Mouse (Mus musculus) neural tube, embryonic 15.5 days (tissue): ENCODE measurements around the gene Tas1r1. TPM values are rescaled to one million over a fixed set of nuclear protein-coding genes. Genes with fewer than 3 reads are reported as not detected.

Experiments used
- ATAC-seq: fragments of 200-750 bp; cut with Nextera tagmentation; 2 replicates; pipeline ENCODE4 v1.8.0; 2017; ENCODE audit warnings: mild to moderate bottlenecking, moderate TSS enrichment, moderate library complexity; ENCODE audit not compliant: low FRiP score
- H3K27ac ChIP-seq: fragments of 300-500 bp; sonication (generic); replicated peaks from 2 replicates; pipeline ENCODE4 v1.5.1; 2015; ENCODE audit warnings: mild to moderate bottlenecking, inconsistent platforms
- H3K27me3 ChIP-seq: fragments of 300-500 bp; sonication (generic); replicated peaks from 2 replicates; pipeline ENCODE4 v1.6.1; 2015; ENCODE audit warnings: inconsistent platforms
- H3K36me3 ChIP-seq: fragments of 300-500 bp; sonication (generic); 2 replicates; pipeline ENCODE4 v1.6.1; 2015; ENCODE audit warnings: inconsistent platforms
- H3K4me1 ChIP-seq: fragments of 300-500 bp; sonication (generic); 2 replicates; pipeline ENCODE4 v1.6.1; 2015; ENCODE audit warnings: inconsistent platforms
- H3K4me2 ChIP-seq: fragments of 300-500 bp; sonication (generic); 2 replicates; pipeline ENCODE4 v1.6.1; 2015; ENCODE audit warnings: inconsistent platforms, mild to moderate bottlenecking, moderate library complexity
- H3K4me3 ChIP-seq: fragments of 300-500 bp; sonication (generic); replicated peaks from 2 replicates; pipeline ENCODE4 v1.5.1; 2015; ENCODE audit warnings: mild to moderate bottlenecking, inconsistent platforms
- H3K9ac ChIP-seq: fragments of 300-500 bp; sonication (generic); replicated peaks from 2 replicates; pipeline ENCODE4 v1.6.1; 2015; ENCODE audit warnings: mild to moderate bottlenecking, inconsistent platforms
- H3K9me3 ChIP-seq: fragments of 300-500 bp; sonication (generic); replicated peaks from 2 replicates; pipeline ENCODE4 v1.6.1; 2016; ENCODE audit warnings: inconsistent platforms
- WGBS: fragments of 180-500 bp; shearing (Covaris S2); methylation state at CpG from one replicate; pipeline ENCODE4 v1.1.7; 2015; ENCODE audit warnings: mixed read lengths; 5-methylcytosine and 5-hydroxymethylcytosine counted together
- polyA plus RNA-seq: library from polyadenylated mRNA; unstranded; fragments of >200 nt; fragmentation: Nextera tagmentation; extraction: Ambion mirVana; gene quantifications from 2 replicates; pipeline ENCODE4 v1.2.1, GENCODE M21; 2015

The Tas1r1 gene
- polyA plus RNA-seq, 1 experiment from 2014 or later = 2.2 TPM

DNA sequence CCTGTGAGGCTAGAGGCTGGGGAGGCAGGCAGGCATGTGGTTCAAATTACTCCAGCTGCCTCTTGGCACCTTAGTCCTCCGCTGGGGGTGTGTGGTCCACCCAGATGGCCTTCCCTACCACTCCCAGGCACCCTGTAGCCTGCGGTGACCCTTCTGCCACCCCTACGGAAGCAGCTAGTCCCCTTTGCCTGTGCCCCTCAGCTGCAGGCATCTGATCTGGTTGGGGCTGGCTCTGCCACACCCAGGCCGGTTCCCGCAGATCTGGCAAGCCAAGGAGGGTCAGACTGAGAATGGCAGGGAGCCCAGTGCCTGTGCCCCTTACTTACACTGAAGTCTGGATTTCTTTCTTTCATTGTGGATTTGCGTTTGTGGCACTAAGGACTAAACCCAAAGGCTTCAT lies 35.3 kb upstream of the Tas1r1 start:
- no peak overlapping the region for H3K4me3 ChIP-seq
- no peaks in the 10 kb centered on the region for H3K9me3 ChIP-seq
- no peak for ATAC-seq
- 86% methylated on average over 6 of the region's 6 CpGs for WGBS
- H3K27ac ChIP-seq = no peak overlapping the region
- H3K36me3 ChIP-seq = no peaks in the 10 kb centered on the region
- H3K4me2 ChIP-seq = no peak overlapping the region
- no peak overlapping the region for H3K9ac ChIP-seq
- H3K27me3 ChIP-seq = no peaks in the 10 kb centered on the region
- peaks cover 18% of the 10 kb centered on the region for H3K4me1 ChIP-seq

DNA sequence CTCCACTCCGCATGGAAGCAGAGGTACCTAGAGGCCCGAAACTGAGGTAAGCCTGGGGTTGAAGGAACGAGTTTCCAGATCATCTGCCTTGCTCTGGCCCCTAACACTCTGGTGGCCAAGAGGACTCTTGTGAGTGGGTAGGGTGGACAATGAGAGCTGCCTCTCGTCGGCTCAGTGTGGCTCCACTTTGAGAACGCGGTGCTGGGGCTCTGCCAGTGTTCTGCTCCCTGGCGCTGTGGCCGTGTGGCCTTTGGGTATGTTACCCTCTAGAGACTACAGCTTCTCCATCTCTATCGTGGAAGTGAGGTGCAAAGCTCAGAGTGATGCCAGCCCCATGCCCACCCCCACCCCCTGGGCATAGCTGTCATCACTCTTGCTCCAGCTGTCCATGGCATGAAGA lies 34.3 kb upstream of the Tas1r1 start:
- no peak for ATAC-seq
- 63% methylated on average over 10 of the region's 10 CpGs for WGBS
- Histone ChIP-seq H3K27me3 (no peaks in the 10 kb centered on the region), H3K27ac (no peak overlapping the region), H3K4me3 (no peak overlapping the region), H3K9me3 (no peaks in the 10 kb centered on the region), H3K4me2 (no peak overlapping the region), H3K4me1 (peaks cover 18% of the 10 kb centered on the region), H3K9ac (no peak overlapping the region), H3K36me3 (no peaks in the 10 kb centered on the region)

DNA sequence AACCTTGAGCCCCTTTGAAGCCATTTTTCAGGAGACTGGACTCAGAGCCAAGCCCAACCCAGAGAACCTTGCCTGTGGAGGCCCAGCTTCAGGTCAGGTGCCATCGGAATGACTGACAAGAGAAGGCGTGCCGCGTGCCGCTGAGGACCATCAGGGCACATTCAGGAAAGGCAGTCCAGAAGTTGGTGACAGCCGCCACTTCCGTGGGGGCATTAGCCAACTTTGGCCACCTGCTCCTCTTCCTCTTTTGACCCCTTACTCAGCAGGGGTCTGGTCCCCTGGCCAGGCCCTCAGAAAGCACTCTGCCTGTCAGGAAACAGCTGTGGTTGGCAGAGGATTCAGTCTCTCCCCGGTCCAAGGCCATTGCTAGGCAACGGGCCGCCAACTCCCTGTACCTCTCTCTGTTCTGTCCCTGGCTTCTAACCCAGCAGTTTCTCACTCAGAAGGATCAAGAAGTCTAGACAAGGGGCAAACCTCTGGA lies 33.8 kb upstream of the Tas1r1 start, which contains the start of gene Plekhg5:
Gene Plekhg5 (plus strand): TSS at position 378 of the 481 bp plus-strand sequence.
- no peaks in the 10 kb centered on the region for H3K9me3 ChIP-seq
- ATAC-seq = no peak
- no peak within 1 kb of the TSS for H3K4me2 ChIP-seq
- 57% methylated on average over 10 of the region's 10 CpGs for WGBS
- no peak within 1 kb of the TSS for H3K9ac ChIP-seq
- H3K27me3 ChIP-seq = no peaks in the 10 kb centered on the region
- no peaks in the 10 kb centered on the region for H3K36me3 ChIP-seq
- H3K4me3 ChIP-seq = no peak within 1 kb of the TSS
- H3K4me1 ChIP-seq = peaks cover 18% of the 10 kb centered on the region
- no peak within 1 kb of the TSS for H3K27ac ChIP-seq

DNA sequence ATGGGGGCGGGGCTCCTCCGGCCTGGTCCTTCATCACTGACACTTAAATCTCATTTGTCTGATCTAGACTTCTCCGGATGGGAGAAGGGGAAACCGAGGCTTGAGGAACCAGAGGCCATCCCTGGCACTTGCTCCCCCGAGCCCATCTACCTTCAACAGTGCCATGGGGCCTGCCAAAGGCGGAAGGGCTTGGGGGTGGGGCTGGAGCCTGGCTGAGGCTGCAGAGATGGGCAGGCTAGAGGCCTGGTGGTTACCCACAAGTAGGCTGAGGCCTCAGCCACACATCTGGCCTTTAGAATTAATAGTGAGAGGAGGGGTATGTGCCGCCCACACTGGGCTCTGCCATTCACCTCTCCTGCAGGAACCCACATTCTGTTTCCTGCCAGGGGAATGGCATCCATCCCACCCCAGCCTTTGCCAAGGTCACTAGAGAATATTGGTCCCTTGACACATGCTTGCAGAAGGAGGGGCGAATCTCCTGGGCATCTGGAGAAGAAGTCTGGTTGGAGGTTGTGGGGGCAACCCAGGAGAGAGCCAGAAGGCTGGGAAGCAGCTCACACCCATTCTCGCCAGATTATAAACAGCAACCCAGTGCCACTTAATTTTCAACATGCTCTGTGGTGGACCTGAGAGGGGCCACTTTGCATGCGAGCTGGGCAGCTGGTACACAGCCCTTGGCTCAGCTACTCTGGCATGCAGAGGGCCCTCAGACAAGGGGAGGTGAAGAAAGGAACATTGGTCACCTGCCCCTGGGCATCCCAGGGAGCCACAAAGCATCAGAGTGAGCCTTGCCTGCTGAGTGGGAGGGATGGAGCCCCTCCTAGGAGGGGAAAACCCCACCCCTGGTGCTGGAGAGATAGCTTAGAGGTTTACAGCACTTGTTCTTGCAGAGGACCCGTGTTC lies 32.4 kb upstream of the Tas1r1 start:
- Histone ChIP-seq H3K4me2 (no peak overlapping the region), H3K27me3 (no peaks in the 10 kb centered on the region), H3K9ac (no peak overlapping the region), H3K27ac (no peak overlapping the region), H3K4me3 (no peak overlapping the region), H3K9me3 (no peaks in the 10 kb centered on the region), H3K4me1 (peaks cover 18% of the 10 kb centered on the region), H3K36me3 (no peaks in the 10 kb centered on the region)
- no peak for ATAC-seq
- WGBS = 72% methylated on average over 11 of the region's 11 CpGs

DNA sequence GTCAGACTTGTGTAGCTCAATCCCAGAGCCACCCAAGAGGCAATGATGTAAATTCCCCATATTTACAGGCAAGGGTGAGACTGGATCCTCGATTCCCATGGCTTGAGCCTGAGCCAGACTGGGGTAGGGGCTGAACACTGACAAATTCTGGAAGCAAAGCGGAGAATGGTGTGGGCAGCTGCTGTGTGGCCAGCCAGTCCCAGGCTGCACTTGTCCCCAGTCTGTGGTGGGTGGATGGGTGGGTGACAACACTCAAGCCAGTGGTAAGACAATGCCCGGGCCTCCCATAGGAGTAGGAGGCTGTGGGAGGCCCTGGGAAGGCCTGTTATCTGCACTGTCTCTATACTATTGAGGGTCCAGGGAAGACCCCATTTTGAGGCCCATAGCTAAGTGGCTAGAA lies 30.9 kb upstream of the Tas1r1 start:
- Histone ChIP-seq H3K4me1 (peaks cover 18% of the 10 kb centered on the region), H3K9ac (no peak overlapping the region), H3K27me3 (no peaks in the 10 kb centered on the region), H3K27ac (no peak overlapping the region), H3K4me2 (no peak overlapping the region), H3K4me3 (no peak overlapping the region), H3K36me3 (no peaks in the 10 kb centered on the region; the same call in 1 of the 2 replicates), H3K9me3 (no peaks in the 10 kb centered on the region)
- ATAC-seq = no peak
- WGBS = 89% methylated on average over 3 of the region's 3 CpGs

DNA sequence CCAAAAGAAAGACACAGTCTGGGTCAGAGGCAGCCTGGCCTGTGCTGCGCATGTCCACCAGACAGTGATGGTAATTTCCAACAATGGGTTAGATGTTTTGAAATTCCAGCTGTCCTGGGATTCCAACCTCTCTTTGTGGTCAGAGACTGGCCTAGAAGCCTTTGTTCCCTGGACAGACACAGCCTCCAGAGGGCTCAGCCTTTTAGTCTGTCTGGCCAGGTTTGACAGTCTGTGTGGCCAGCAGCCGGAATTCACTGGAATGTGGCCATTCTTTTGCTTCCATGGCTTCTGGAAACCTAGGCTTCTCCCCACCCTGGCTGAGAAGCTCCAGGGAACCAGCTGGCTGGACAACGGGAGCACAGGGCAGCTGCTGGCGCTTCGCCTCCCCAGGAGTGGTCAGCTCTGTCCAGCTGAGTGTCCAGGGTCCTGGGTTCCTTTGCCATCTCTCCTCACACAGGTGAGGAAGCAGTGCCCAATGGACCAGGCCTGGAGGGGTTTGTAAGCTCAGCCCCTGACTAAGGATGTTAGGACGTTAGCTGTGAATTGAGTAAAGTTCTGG lies 29.9 kb upstream of the Tas1r1 start:
- peaks cover 12% of the 10 kb centered on the region for H3K4me1 ChIP-seq
- no peak overlapping the region for H3K9ac ChIP-seq
- no peak overlapping the region for H3K27ac ChIP-seq
- no peaks in the 10 kb centered on the region; the same call in 1 of the 2 replicates for H3K36me3 ChIP-seq
- no peak overlapping the region for H3K4me2 ChIP-seq
- ATAC-seq = no peak
- H3K9me3 ChIP-seq = no peaks in the 10 kb centered on the region
- H3K27me3 ChIP-seq = no peaks in the 10 kb centered on the region
- 82% methylated on average over 6 of the region's 6 CpGs for WGBS
- no peak overlapping the region for H3K4me3 ChIP-seq

DNA sequence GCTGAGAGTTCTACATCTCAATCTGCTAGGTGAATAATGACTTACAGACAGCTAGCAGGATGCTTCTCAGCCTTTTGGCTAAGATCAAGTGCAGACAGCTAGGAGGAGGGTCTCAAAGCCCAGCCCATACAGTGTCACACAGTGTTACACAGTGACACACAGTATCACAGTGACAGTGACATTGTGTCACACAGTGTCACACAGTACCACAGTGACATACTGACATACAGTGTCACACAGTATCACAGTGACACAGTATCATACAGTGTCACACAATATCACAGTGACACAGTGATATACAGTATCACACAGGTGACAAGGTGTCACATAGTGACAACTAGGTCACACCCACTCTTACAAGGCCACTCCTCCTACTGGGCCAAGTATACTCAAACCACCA lies 28.9 kb upstream of the Tas1r1 start:
- no peak for ATAC-seq
- H3K9me3 ChIP-seq = no peaks in the 10 kb centered on the region
- no peak overlapping the region for H3K27ac ChIP-seq
- H3K36me3 ChIP-seq = no peaks in the 10 kb centered on the region; the same call in 1 of the 2 replicates
- no peaks in the 10 kb centered on the region for H3K27me3 ChIP-seq
- no peak overlapping the region for H3K4me2 ChIP-seq
- no peak overlapping the region for H3K9ac ChIP-seq
- H3K4me1 ChIP-seq = peaks cover 5% of the 10 kb centered on the region; the same call in 1 of the 2 replicates
- H3K4me3 ChIP-seq = no peak overlapping the region

DNA sequence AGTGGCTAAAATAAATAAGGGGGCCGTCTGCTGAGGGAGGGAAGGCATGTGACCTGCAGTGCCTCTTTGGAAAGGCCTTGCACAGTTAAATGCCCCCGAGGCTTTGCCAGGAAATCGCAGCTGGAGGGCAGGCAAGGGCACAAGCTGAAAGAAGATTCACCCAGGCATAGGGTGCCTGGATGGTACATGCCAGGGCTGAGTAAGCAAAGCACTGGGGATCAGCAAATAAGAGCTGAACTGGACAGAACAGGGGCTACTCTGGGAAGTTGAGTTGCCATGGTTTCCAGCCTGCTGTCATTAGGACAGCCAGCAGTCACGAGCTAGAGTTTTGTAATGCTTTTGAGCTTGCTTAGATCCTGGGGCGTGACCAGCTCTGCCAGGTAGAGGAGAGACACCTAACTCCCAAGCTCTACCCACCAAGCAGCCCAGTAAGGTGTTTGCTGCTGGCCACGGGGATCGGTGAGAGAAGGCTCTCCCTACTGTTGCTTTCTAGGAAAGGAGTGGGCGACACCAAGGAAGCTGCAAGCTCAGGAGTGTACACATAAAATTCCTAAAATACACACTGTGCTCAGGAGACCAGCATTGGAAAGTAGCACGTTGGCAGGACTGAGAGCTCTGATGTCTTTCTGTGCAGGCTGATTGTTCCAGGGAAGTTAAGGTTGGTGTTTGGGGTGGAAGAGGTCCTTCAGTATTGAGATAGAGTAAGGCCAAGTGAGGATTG lies 24.2 kb upstream of the Tas1r1 start:
- WGBS = 74% methylated on average over 9 of the region's 9 CpGs
- H3K4me2 ChIP-seq = no peak overlapping the region
- H3K27me3 ChIP-seq = no peaks in the 10 kb centered on the region
- H3K27ac ChIP-seq = no peak overlapping the region
- no peak for ATAC-seq
- H3K36me3 ChIP-seq = peaks cover 34% of the 10 kb centered on the region
- H3K4me3 ChIP-seq = no peak overlapping the region
- H3K9ac ChIP-seq = no peak overlapping the region
- no peaks in the 10 kb centered on the region for H3K4me1 ChIP-seq
- no peaks in the 10 kb centered on the region for H3K9me3 ChIP-seq

DNA sequence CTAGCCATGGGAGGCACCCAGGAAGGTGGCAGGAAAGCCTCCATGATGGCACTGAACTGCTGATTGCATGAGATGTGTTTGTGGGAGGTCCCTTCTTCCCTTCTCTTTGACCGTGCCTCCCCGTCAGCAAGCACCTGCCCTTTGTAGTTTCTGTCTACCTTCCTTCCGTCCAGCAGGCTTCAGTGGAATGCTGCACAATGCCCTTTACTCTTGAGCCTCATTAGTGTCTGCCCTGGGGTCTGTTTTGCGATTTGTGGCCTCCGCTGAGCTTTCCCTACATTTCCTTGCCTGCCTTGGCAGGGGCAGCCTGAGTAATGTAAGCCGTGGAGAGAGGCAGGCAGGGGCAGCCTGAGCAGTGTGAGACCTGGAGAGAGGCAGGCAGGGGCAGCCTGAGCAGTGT lies 6.2 kb upstream of the Tas1r1 start:
- Histone ChIP-seq H3K27ac (no peak overlapping the region), H3K4me1 (peaks cover 16% of the 10 kb centered on the region), H3K36me3 (peaks cover 80% of the 10 kb centered on the region), H3K4me2 (no peak overlapping the region), H3K27me3 (no peaks in the 10 kb centered on the region), H3K9ac (no peak overlapping the region), H3K9me3 (no peaks in the 10 kb centered on the region), H3K4me3 (no peak overlapping the region)
- no peak for ATAC-seq
- 85% methylated on average over 6 of the region's 6 CpGs for WGBS

DNA sequence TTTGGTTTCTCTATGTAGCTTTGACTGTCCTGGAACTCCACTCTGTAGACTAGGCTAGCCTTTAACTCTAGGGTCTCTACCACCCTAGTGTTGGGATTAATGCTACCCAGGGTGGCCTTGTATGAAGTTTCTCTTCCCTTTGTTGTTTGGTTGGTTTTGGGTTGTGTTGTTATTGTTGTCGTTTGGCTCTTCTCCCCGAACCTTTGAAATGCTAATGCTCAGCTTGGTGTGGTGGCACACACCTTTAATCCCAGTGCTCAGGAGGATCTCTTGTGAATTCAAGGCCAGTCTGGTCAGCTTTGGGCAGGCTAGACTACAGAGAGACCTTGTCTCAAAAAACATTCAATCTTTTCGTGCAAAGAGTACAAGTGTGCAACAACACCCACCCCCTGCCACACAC lies 4.8 kb upstream of the Tas1r1 start:
- Histone ChIP-seq H3K4me1 (peaks cover 20% of the 10 kb centered on the region), H3K4me3 (no peak overlapping the region), H3K9ac (no peak overlapping the region), H3K9me3 (no peaks in the 10 kb centered on the region), H3K27me3 (no peaks in the 10 kb centered on the region), H3K4me2 (no peak overlapping the region), H3K36me3 (peaks cover 69% of the 10 kb centered on the region), H3K27ac (no peak overlapping the region)
- ATAC-seq = no peak
- WGBS = 85% methylated on average over 3 of the region's 3 CpGs

DNA sequence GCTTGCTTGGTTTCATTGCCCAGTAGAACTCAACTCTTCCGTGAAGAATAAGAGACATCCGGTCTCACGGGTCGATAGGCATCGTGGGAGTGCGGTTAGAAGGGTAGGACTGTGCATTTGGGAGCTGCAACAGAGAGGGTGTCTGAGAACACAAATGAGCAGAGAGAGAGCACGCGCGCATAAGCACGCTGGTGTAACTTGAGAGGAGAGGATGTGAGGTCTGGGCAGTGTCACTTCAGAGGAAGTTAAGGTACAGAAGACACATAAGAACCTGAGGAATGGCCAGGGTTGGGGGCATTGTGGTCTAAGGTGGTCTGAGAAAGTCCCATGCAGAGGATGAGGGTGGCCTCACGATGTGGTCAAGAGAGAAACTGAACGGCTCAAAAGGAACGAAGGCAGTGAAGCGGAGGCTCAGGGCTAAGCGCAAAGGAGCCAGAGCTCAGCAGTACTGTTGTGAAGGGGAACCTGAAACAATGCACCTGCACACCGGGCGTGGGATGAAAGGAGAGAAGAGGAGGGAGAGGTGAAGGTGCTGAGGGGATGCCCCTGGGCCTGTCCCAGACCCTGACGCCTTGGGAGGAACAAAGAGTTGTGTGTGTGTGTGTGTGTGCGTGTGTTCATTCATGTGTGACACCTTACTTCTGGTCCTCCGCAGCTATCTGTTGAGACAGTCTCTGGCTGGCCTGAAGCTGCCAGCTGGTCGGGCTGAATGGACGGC lies 3.7 kb upstream of the Tas1r1 start:
- no peak overlapping the region for H3K9ac ChIP-seq
- H3K27me3 ChIP-seq = no peaks in the 10 kb centered on the region
- H3K36me3 ChIP-seq = peaks cover 58% of the 10 kb centered on the region
- no peak overlapping the region for H3K4me2 ChIP-seq
- no peak overlapping the region for H3K27ac ChIP-seq
- H3K4me1 ChIP-seq = peaks cover 20% of the 10 kb centered on the region
- H3K9me3 ChIP-seq = no peaks in the 10 kb centered on the region
- 94% methylated on average over 22 of the region's 22 CpGs for WGBS
- H3K4me3 ChIP-seq = no peak overlapping the region
- no peak for ATAC-seq
